Mouse (Mus musculus) left cerebral cortex, postnatal 4 days (tissue): ENCODE results near the gene Tcp10a. TPM values are rescaled to one million over a fixed set of nuclear protein-coding genes. Genes with fewer than 3 reads are reported as not detected.
"Not testable (repeated sequence)": the region's sequence is repeated elsewhere in the genome, so short reads cannot be mapped to it uniquely, and the experiment has no call there.

ENCODE experiments used
- DNase-seq: peaks from one replicate; pipeline ENCODE4 v3.0.0-alpha.2; 2022
- intact Hi-C: fragments of 180-260 bp; cut with DNase I; formaldehyde crosslinking; loops from one replicate; pipeline ENCODE4 v1.15.1; 2025
- total RNA-seq, 2 experiments: library from RNA; stranded (reverse); gene quantifications; 2 replicates each; pipeline ENCODE4 v1.2.3; 2021

Gene Tcp10a
- total RNA-seq, 2 experiments from 2014 or later = not detected

GRCm38 (mm10) chr17:7366676-7367374 lies 42.4 kb downstream of the Tcp10a start:
- intact Hi-C loops, DNase-seq: not testable (repeated sequence)

GRCm38 (mm10) chr17:7369401-7369800 lies 45.0 kb downstream of the Tcp10a start:
- intact Hi-C loops = not testable (repeated sequence)

GRCm38 (mm10) chr17:7371879-7372278 lies 47.4 kb downstream of the Tcp10a start, which contains the start of gene Gm49630:
Gm49630 (minus strand) TSS chr17:7371979.
- DNase-seq, intact Hi-C loops: not testable (repeated sequence)

More at GRCm38 (mm10) chr17:7369401-7369800, 45.0 kb downstream of the Tcp10a start:
- DNase-seq = not testable (repeated sequence)

GRCm38 (mm10) chr17:7376951-7377700 lies 52.7 kb downstream of the Tcp10a start:
- DNase-seq, intact Hi-C loops: not testable (repeated sequence)

GRCm38 (mm10) chr17:7377907-7378306 lies 53.5 kb downstream of the Tcp10a start:
- intact Hi-C loops, DNase-seq: not testable (repeated sequence)

GRCm38 (mm10) chr17:7382711-7383110 lies 58.3 kb downstream of the Tcp10a start:
- intact Hi-C loops, DNase-seq: not testable (repeated sequence)

- DNase-seq = peak; percentile 3
- intact Hi-C loops = not testable (repeated sequence)
Measured at GRCm38 (mm10) chr17:7383167-7384143, 59.0 kb downstream of the Tcp10a start.

GRCm38 (mm10) chr17:7385364-7385763 lies 60.9 kb downstream of the Tcp10a start, which contains the start of gene Unc93a2:
Unc93a2 (minus strand) TSS chr17:7385464.
- DNase-seq, intact Hi-C loops: not testable (repeated sequence)

- intact Hi-C loops = not testable (repeated sequence)
- DNase-seq = peak; percentile 68
Measured at GRCm38 (mm10) chr17:7386016-7386415, 61.6 kb downstream of the Tcp10a start.

- DNase-seq, intact Hi-C loops: not testable (repeated sequence)
Measured at GRCm38 (mm10) chr17:7388341-7388957, 64.0 kb downstream of the Tcp10a start.

- peak; percentile 32 for DNase-seq
- intact Hi-C loops = not testable (repeated sequence)
Measured at GRCm38 (mm10) chr17:7388958-7389356, 64.5 kb downstream of the Tcp10a start.

GRCm38 (mm10) chr17:7389898-7390297 lies 65.5 kb downstream of the Tcp10a start:
- DNase-seq = peak; percentile 30

GRCm38 (mm10) chr17:7395116-7395515 lies 70.7 kb downstream of the Tcp10a start:
- intact Hi-C loops, DNase-seq: not testable (repeated sequence)

More at GRCm38 (mm10) chr17:7389898-7390297, 65.5 kb downstream of the Tcp10a start:
- intact Hi-C loops = not testable (repeated sequence)

Other genes starting within 250 kb of the Tcp10a start
- 10 to 100 TPM; 36.7 to 38.5 TPM for gene Rps6ka2, start 154.5 kb upstream of the Tcp10a start, total RNA-seq
- gene Ttll2, start 28.1 kb downstream of the Tcp10a start, total RNA-seq = under 1 TPM in 1 of 2 experiments, not detected in 1; 0.28 TPM
- not detected for gene Gm49630, start 47.3 kb downstream of the Tcp10a start, total RNA-seq
- under 1 TPM in 1 of 2 experiments, not detected in 1; 0.24 TPM for gene Unc93a2, start 60.8 kb downstream of the Tcp10a start, total RNA-seq